Mouse (Mus musculus) retina, adult 2 months (tissue): ENCODE results near the gene Ascc2.
"Not testable (repeated sequence)": the region's sequence is repeated elsewhere in the genome, so short reads cannot be mapped to it uniquely, and the experiment has no call there.

Experiments used
- DNase-seq: peaks from one replicate; pipeline ENCODE4 v3.0.0-alpha.2; 2012; ENCODE audit warnings: low read depth, low spot score

The Ascc2 gene

DNA sequence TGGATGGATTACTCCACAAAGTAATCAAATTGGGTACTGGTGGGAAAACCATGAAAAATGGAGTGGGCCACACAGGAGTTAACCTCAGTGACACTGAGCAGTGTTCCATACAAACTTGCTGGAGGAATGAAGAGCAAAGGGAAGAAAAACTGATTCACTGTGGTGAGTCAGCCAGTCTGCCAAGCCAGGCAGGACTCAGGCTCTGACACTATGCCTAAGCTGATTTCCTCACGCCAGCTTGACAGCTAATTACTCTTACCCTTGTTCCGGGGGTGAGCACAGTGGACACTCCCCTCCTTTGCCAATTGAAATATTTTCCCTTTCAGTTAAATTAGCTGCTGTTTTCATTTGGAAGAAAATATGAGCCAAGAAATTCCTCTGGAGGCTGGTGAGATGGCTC is 4.1 kb upstream of the Ascc2 start:
- DNase-seq, result no peak

DNA sequence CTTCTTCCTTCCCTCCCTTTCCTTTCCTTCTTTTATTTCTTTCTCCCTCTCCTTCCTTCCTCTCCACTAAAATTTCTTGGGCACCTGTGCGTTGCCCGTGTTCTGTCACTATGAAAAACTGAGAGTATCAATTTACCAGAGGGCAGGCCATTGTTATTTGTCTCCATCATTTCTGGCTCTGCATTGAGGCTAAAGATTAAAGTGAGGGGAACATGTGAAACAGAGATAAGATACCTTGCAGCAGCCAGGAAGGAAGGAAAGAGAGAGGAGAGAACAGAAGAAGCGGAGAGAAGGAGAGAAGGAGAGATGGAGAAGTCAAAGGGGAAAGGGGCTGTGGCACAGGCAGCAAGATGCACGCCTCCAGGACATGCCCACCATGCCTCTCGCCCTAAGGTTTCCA is 3.2 kb upstream of the Ascc2 start:
- no peak for DNase-seq

DNA sequence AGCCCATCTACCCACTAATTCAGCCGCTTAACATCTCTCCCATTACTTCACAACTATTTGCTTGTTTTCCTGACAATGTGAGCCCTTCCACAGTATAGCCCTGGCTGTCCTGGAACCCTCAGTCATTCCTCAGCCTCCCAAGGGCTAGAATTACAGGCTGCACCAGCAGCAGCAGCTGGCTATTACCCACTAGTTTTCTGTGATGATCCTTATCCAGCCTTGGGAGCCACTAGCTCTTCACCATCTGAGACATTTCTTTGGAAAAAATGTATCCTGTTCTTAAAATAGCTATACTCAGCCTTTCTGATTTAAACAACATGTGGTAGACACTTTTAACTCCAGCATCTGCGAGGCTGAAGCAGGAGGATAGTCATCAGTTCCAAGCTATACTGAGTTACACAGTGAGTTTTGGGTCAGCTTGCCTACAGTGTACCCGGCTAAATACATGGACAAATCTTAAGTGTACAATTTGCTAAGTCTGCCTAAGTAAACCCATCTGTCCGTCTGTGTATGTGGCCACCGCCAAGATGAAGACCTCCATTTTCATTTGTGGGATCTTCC is 685 bp upstream of the Ascc2 start:
- no peak for DNase-seq

DNA sequence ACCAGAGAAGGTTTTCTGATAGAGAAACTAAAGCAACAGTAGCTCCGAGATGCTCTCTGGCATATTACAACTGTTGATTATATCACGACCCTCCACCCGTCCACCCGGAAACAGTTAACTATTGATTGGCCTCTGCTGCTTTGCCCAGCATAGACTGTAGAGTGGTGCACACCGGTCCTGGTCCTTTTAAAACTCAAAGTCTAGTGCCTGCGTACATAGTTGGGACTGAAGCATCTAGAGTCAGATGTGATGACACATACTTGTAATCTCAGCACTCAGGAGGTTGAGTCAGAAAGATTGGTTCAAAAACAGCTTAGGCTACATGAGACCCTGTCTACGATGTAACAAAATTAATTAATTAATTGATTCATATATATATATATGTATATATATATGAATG is 714 bp downstream of the Ascc2 start:
- no peak for DNase-seq

DNA sequence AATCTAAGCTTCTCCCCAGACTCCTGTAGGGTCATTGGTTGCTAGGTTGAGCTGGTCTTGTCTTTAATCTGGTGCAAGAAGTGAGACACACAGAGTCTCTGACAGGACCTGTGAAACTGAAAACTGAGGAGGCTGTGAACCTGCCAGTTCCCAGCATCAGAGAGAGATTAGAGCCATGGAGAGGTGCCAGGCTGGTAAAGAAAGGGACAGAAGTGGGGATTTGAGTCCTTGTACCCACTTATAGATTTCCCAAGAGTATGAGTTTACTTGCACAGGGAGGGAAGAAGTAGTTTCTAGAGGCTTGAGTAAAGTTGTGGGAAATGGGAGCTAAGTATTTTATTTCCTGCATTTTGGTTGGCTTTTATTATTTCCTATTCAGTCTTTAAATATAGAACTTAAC is 3.6 kb downstream of the Ascc2 start:
- DNase-seq, result no peak

DNA sequence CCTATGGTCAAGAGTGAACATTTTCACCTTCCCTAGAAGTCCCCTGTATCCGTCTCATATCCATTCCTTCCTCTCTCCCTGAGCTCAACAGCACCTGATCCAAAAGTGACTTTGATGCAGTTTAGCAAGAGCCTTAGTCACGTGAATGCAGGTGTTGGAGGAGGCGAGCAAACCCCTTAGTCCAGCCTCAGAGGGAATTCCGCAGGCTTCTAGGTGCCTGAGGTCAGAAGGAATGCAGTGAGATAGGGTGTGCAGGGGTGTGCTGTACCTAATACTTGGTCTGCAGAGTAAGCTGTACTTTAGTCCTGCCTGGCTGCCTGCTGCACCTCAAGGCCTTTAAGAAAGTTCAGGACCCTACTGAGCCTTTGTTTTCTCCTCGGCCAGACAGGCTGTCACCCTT is 6.2 kb downstream of the Ascc2 start:
- DNase-seq, result no peak

DNA sequence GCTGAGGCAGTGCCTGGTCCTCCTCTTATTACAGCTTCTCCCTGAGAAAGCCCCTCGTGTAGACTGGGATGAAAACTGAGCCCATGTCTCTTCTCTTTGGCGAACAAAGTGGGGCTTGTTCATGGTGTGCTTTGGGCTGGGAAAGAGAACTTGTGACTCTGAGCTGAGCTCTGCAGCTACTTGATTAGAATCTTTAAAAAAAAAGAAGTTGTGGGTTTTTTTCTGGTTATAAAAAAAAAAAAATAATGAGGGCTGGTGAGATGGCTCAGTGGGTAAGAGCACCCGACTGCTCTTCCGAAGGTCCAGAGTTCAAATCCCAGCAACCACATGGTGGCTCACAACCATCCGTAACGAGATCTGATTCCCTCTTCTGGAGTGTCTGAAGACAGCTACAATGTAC is 7.6 kb downstream of the Ascc2 start:
- not testable (repeated sequence) for DNase-seq

DNA sequence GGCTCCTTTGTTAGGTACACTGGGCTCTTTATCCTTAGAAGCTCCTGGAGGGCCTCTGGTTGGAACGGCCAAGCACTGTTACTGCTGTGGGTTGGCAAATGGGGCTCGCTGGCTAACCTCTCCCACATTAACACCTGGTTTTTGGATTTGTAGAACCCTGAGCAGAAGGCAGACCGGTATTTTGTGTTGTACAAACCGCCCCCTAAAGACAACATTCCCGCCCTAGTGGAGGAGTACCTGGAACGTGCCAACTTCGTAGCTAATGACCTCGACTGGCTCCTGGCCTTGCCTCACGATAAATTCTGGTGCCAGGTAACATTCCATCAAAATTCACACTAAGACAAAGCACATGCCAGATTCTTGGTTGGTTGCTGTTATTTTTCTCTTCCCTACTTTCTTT is 8.9 kb downstream of the Ascc2 start:
- no peak for DNase-seq

DNA sequence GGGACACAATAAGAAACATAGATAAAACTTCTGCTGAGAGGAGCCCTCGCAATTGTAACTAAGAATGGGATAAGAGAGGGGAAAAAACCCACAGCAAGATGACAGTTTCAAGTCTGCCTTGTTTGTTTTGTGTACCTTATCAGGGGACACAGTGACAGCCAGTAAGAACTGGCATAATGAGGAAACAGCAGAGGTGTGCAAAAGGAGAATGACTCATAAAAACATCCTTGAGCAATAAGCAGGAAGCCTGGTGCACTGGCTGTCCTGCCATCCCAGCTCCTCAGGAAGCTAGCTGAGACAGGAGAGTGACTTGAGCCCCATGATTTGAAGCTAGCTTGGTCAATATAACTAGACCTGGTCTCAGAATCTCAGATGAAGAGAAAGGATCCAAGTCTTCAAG is 22.3 kb downstream of the Ascc2 start:
- no peak for DNase-seq

DNA sequence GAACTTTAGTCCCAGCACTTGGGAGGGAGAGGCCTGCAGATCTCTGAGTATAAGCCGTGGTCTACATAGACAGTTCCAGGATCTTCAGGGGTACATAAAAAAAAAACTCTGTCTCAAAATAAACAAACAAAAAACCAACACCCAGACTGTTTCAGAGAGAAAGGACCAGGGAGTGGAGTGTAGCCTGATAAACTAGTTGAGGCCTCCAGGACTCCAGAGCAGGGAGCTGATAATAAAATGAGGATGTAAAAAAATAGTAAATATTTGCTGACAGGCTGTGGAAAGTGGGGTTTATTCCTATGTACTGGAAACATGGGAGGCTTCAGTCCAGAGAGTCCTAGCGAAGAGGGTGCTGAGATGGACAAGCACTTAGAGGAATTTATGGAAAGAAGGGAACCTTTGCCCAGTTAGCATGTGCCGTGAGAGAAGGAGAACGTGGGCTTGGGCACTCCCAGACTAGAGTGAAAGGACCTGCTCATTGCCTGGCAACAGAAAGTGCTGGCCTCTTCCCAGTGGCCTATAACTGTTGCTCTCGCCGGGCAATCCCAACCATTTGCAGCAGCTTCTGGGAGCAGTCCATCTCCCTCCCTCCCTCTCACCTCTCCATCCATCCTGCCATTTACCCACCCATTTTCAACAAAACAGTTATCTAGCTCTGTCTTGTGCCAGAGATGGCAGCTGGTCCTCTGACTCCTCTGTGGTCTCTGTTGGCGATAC is 22.9 kb downstream of the Ascc2 start:
- no peak for DNase-seq

DNA sequence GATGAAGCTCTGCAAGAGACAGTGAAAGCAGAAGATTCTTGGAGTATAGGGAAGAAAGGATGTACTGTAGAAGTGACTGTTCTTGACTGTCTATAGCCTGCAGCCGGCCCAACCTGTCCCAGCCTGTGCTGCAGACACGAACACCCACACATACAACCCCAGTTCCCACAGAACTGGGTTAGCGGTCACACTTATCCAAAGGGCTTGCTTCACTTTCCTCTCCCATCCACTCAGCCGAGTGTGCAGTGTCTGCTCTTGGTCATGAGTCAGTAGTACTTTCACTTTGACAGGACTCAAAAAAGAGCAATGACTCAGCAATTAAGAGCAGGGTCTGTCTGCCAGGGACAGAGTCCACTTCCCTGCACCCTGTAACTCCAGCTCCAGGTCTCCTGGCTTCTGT is 23.8 kb downstream of the Ascc2 start:
- DNase-seq, result no peak

DNA sequence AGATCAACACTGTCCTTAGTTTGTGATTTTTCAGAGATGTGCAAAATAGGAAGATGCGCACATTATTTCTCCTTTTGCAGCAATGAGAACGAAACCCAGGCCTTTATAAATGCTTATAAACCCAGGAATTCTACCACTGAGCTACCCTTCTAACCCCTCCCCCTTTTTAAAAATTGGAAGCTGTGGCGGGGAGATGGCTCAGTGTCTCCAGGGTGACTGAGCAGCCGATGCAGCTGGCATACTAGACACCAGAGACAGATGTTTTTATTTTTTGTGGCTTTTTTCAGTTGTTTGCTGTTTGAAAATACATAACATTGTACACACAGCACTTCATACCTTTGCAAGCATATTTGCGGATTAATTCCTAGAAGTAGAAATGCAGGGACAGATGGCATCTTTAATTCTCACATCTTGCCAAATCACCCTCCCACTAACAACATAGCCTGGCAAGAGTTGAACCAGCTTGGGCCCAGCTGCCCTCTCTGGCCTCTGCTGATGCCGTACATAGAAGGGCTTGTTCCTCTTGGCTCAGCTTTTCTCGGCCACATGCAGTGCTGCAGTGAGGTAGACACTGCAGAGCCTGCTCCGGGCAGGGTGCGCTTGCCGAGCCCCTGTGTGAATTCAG is 24.4 kb downstream of the Ascc2 start:
- no peak for DNase-seq

DNA sequence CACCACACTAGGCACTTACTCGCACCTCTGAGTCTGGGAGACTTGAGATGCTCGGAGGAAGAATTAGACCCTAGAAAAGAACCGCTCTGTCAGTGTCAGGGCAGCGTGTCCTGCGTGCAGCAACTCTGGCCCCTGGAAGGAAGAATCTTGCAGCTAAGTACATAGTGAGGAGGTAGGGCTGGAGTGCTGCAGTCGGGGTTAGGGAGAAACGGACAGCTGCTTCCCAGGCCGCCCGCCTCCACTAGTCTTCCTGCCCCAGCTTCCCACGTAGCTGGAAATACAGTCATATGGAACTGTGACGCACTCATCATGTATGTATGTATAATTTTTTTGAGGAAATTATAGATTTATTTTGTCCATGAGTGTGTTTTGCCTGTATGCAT is 24.9 kb downstream of the Ascc2 start:
- DNase-seq, result no peak

DNA sequence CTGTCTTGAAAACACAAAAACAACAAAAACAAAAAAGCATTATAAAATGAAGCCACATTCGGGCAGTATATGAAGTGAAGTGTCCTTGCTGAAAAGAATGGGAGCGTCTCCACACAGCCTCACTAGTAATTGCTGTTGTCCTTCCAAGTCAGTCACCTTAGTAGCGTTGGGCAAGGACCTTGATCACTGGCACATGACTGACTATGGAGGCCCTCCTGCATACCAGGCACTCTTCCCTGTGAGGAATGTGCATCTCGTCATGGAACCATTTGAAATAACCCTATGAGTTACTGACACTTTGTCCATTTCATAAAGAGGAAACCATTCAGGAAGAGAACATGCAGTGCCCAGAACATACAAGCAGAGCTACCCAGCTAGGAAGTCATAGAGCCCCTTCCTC is 34.2 kb downstream of the Ascc2 start:
- DNase-seq, result no peak

DNA sequence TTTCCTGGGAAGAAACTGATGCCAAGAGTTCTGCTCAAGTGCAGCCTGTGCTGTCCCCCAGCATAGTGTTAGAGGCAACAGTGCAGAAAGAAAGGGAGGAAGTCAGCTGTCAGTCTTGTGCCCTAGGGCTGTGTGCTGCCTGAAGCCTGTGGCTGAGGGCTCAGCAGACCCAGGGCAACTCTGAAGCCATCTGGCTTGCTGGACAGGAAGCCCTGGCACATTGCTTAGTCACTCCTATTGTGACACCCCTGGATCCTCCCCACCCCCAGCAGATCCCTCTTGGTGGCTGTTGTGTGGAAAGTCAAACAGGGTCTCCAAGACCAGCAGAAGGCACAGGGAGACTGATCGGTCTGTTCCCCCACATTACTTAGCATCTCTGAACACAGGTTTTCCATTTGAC is 37.0 kb downstream of the Ascc2 start:
- DNase-seq, result no peak

DNA sequence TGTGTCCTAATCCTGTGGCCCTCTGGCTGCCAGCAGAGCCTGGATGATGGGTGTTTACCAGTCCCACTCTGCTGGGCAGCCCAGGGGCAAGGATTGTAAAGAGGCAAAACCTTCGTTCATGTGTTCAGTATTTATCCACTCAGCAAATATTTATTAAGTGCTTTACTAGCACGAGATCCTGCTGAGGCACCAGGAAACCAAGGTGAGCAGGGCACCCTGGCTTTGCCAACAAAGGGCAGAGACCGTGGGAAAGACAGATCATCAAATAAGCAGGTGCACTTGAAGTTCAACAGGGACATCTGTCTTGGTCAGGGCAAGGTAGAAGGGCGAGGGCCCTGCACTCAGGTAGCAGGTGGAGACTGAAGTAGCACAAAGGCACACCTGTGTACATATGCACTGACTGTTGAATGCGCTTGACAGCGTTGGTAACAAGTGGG is 37.6 kb downstream of the Ascc2 start:
- DNase-seq, result no peak

DNA sequence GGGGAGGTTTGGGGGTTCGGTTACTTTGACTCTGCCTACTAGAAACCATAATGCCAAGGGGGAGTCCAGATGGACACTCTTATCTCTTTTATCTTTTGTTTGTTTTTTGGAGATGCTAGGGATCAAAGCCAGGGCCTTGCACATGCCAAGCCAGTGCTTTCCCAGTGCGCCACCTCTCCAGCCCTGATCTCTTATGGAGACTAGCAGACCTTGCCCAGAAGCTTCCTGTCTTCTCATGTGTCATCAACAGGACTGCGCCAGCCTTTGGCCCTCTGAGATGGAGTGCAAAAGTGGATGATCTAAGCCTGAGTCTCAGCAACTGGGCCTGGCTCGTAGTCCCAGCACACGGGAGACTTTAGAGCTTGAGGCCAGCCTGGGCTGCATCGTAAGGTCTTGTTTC is 38.1 kb downstream of the Ascc2 start:
- no peak for DNase-seq

DNA sequence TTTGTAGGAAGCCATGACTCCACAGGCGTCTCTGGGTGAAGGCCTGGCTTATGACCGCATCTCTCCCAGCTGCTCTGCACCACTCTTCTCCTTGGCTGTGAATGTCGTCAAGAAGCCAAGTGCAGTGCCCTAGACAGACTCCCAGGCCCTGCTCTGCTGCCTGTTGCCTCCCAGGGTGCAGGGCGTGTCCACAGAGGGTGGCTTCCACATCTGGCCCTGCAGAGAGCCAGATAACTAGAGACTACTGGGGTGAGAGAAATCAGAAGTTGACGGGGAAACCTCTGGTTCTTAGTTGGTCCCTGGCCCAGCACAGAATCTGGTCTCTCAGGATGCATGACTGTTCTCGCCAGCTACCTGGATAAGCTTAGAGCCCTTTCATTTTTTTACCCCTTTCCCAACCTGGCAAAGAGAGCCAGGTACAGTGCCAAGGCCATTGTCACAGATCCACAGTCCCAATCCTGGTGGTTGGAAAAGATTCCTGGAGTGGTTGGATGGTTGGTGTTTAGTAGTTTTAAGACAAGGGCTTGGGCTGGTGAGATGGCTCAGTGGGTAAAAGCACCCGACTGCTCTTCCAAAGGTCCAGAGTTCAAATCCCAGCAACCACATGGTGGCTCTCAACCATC is 39.8 kb downstream of the Ascc2 start:
- DNase-seq, result no peak

DNA sequence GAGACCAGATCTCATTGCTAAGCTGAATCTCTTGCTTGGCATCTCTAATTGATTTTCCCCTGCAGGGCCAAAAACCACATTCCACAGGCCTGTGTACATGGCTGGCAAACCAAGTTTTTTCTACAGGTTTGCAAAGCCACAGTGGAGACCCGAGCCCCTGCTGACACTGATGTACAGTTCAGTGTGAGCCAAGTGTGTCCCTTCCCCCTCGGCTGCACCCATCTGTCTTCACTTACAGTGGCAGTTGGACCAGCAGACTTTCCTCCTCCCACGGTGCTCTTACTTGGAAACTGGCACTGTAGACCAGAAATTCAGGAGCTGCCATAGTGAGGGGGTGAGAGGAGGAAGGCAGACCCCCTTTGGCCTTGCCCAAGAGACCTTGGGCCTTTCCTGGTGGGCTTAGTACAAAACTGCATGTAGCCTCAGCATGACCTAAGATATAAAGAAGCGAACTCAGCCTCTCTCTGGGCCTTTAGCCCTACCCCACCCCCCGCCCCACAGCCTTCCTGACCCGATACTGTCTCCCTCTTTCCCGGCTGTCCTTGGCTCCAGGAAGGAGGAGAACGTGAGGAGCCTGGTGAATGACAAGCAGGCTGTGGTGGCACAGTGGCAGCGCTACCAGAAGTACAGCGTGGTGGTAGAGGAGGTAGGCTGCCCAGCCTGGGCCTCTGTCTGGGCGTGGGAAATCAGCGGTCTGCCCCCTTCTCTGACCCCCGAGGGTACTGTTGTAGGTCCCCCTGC is 41.3 kb downstream of the Ascc2 start:
- DNase-seq, result no peak

DNA sequence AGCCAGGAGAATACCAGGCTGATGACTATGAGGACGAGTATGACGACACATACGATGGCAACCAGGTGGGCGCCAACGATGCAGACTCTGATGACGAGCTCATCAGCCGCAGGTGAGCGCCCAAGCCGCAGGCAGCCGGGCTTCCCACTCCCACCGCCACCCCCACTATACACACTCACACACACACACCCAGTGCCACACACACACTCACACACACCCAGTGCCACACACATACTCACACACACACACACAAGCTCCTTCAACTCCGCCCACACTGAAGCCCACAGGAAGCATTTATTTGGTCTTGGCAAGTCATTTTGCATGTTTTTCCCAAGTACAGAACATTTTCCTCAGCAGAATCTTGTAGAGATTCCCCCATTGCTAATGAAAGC is 41.9 kb downstream of the Ascc2 start:
- DNase-seq, result no peak

DNA sequence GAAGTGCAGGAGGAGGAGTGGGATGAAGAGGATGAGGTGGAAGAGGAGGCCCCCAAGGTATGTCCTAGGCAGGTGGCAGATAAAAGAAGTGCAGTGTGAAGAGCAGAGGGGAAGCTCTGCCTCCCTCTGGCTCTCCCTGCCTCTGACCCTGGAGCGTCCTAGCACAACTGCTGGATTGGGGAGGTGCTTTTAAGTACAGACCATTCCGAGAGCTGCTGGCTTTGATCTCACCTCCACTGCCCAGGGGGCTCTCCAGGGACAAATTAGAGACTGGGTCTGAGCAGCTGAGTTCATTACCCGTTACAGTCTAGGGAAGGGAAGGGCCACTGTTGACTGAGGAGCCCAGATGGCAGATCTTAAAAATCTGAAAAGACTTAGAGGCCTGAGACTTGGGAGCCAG is 42.6 kb downstream of the Ascc2 start:
- DNase-seq, result no peak

DNA sequence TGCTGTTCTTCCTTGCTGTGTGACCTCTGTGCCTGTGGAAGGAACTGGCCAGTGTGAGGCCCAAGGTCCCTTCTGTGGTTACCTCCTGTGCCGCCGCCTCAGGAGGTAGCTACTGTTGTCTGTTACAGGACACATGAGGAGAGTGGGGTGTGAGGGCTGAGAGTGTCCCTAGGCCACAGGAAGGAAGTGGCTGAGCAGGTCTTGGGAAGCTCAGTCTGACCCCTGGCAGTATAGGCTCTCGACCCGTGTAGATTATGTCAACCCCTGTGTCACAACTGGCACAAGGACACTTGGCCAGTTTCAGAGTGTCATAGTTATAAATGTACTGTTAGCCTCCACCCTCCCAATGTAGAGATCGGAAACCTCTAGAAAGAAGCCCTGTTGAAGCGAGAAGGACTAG is 46.0 kb downstream of the Ascc2 start:
- DNase-seq, result no peak
